11 mouse cellular contexts compared by ENCODE assay signal in genomic region chr5:110797696-110798095, GRCm38 (mm10). TPM values are rescaled to one million over a fixed set of nuclear protein-coding genes. Genes with fewer than 3 reads are reported as not detected.
DNase-seq lines count a peak whose midpoint lies in the region; ATAC-seq and TF ChIP-seq lines count a peak whose summit lies in the region.
"Had no signal": no experiment of that assay in that cellular context is flagged by ENCODE, and none has a peak within 500 bp of the region (broad histone marks: within the 10 kb centered on the region; RNA-seq: fewer than 3 reads in every experiment).

No protein-coding gene starts in this region.

- in situ Hi-C loops in CH12.LX (cut with MboI; ENCODE audit: low pct_ligation_motif_present, low pct_unique_long_range_greater_than_20kb, low sequenced_read_pairs), result no loop called here

- no peak for TF ChIP-seq CTCF in CH12.LX (conservative IDR thresholded peaks at IDR 0.05 in 1 of 2, IDR thresholded peaks at IDR 0.05 in 1 of 2; ENCODE audit: low read depth in 2 of 2, low read length in 2 of 2)

- no peaks in the 10 kb centered on the region for H3K9me3 ChIP-seq in CH12.LX (replicated peaks; ENCODE audit: low read length)
- no peaks in the 10 kb centered on the region for H3K9me3 ChIP-seq in hindbrain, embryonic 13.5 days
- H3K9me3 ChIP-seq: limb, embryonic 13.5 days had no signal

- H3K9ac ChIP-seq in CH12.LX (ENCODE audit: insufficient read depth, low read depth), result no peak overlapping the region
- no peak overlapping the region for H3K9ac ChIP-seq in hindbrain, embryonic 13.5 days
- H3K9ac ChIP-seq: limb, embryonic 13.5 days had no signal

- WGBS in hindbrain, embryonic 13.5 days, result 72% methylated on average over 4 of the region's 4 CpGs

- no peaks in the 10 kb centered on the region for H3K27me3 ChIP-seq in CH12.LX (replicated peaks)
- no peaks in the 10 kb centered on the region for H3K27me3 ChIP-seq in hindbrain, embryonic 13.5 days
- H3K27me3 ChIP-seq: limb, embryonic 13.5 days had no signal

- dilution Hi-C loops in CH12.LX (cut with MboI; ENCODE audit: extremely low pct_ligation_motif_present, extremely low pct_unique_long_range_greater_than_20kb, low sequenced_read_pairs), result no loop called here

- intact Hi-C loops in heart, postnatal 10 days (cut with DNase I), result no loop called here

- peaks cover 5 to 18% of the 10 kb centered on the region in 2 experiments; a peak in 3 of 4 replicates for H3K4me1 ChIP-seq in CH12.LX (ENCODE audit: control insufficient read depth in 1 of 2, insufficient read depth in 2 of 2)
- peaks cover 10% of the 10 kb centered on the region for H3K4me1 ChIP-seq in hindbrain, embryonic 13.5 days (replicated peaks)

- no peak for TF ChIP-seq EP300 in CH12.LX (IDR thresholded peaks at IDR 0.05; ENCODE audit: low read length)

- H3K27ac ChIP-seq in CH12.LX (ENCODE audit: insufficient read depth, low read depth), result no peak overlapping the region
- no peak overlapping the region for H3K27ac ChIP-seq in hindbrain, embryonic 13.5 days
- H3K27ac ChIP-seq: limb, embryonic 13.5 days had no signal

- peak; percentile 46 to 47 for DNase-seq in cerebellum, adult 18-20 months
- DNase-seq in cerebellum, adult 8-10 months, result no peak
- DNase-seq in CH12.LX (ENCODE audit: extremely low read depth), result no peak
- peak; percentile 57 to 62 for DNase-seq in heart, postnatal 10 days
- peak; percentile 77 to 89 for DNase-seq in lung, adult 18-20 months
- no peak for DNase-seq in right cerebral cortex, postnatal 14 days
- no peak for DNase-seq in embryo, embryonic 9.5 days (ENCODE audit: extremely low spot score)

- peaks cover 76 to 98% of the 10 kb centered on the region in 2 experiments for H3K36me3 ChIP-seq in CH12.LX (replicated peaks in 1 of 2; ENCODE audit: control insufficient read depth in 1 of 2, insufficient read depth in 1 of 2, low read length in 1 of 2)
- H3K36me3 ChIP-seq in hindbrain, embryonic 13.5 days, result peaks cover 98% of the 10 kb centered on the region

- no peak overlapping the region for H3K4me2 ChIP-seq in CH12.LX (ENCODE audit: insufficient read depth, low read depth, poor library complexity, severe bottlenecking)
- H3K4me2 ChIP-seq in hindbrain, embryonic 13.5 days, result no peak overlapping the region
- H3K4me2 ChIP-seq: limb, embryonic 13.5 days had no signal

- H3K79me2 ChIP-seq in CH12.LX (replicated peaks; ENCODE audit: control insufficient read depth, extremely low read depth, insufficient read depth, poor library complexity, severe bottlenecking), result no peaks in the 10 kb centered on the region

- no peak for ATAC-seq in hindbrain, embryonic 13.5 days (ENCODE audit: low FRiP score)
- ATAC-seq: hindbrain, embryonic 16.5 days had no signal

- no peak overlapping the region for H3K4me3 ChIP-seq in CH12.LX (replicated peaks in 1 of 3; ENCODE audit: low read depth in 2 of 3, low read length in 2 of 3, poor library complexity in 1 of 3)
- no peak overlapping the region for H3K4me3 ChIP-seq in hindbrain, embryonic 13.5 days
- H3K4me3 ChIP-seq: erythroblast, embryonic 14.5 days; limb, embryonic 13.5 days had no signal

- TF ChIP-seq RAD21 in CH12.LX (IDR thresholded peaks at IDR 0.05; ENCODE audit: low read depth, low read length), result no peak

- TF ChIP-seq POLR2A in CH12.LX (IDR thresholded peaks at IDR 0.05; ENCODE audit: low read depth, low read length), result no peak

TF ChIP-seq in CH12.LX, 34 proteins besides CTCF, POLR2A, EP300 and RAD21:
- TF ChIP-seq E2F4 (IDR thresholded peaks at IDR 0.05; ENCODE audit: insufficient replicate concordance, low read depth, low read length) (no peak), BHLHE40 (IDR thresholded peaks at IDR 0.05; ENCODE audit: low read depth, low read length) (peak; percentile 30; the same call in 1 of the 2 replicates)
TF ChIP-seq in CH12.LX: peak in this region for 1.

RNA-seq across cellular contexts. Expression of gene Ulk1, which starts 12.2 kb away (rescaled TPM):
- total RNA-seq in CH12.LX (2012; rRNA removed), result 6.3 and 8.4 TPM in 2 replicates
- 2.4 and 2.7 TPM in 2 replicates for total RNA-seq in CH12.LX (2014; rRNA removed)
- 10.0 and 13.6 TPM in 2 replicates for polyA plus RNA-seq in CH12.LX (2012; ENCODE audit: insufficient read length, low read depth)
- 10 to 100 TPM; 70.5 to 75.6 TPM for total RNA-seq in heart, postnatal 10 days (2021)
- polyA plus RNA-seq in hindbrain, embryonic 13.5 days (2015; fragmentation: Nextera tagmentation; extraction: Ambion mirVana), result 30.3 and 33.0 TPM in 2 replicates

RNA-seq across cellular contexts. Expression of gene Pus1, which starts 17.2 kb away (rescaled TPM):
- 84.6 and 99.3 TPM in 2 replicates for total RNA-seq in CH12.LX (2012; rRNA removed)
- 54.4 and 59.1 TPM in 2 replicates for total RNA-seq in CH12.LX (2014; rRNA removed)
- 72.4 and 93.1 TPM in 2 replicates for polyA plus RNA-seq in CH12.LX (2012; ENCODE audit: insufficient read length, low read depth)
- 10 to 100 TPM; 19.3 to 23.8 TPM for total RNA-seq in heart, postnatal 10 days (2021)
- 22.3 and 22.5 TPM in 2 replicates for polyA plus RNA-seq in hindbrain, embryonic 13.5 days (2015; fragmentation: Nextera tagmentation; extraction: Ambion mirVana)

RNA-seq across cellular contexts. Expression of gene Ep400, which starts 27.2 kb away (rescaled TPM):
- total RNA-seq in CH12.LX (2012; rRNA removed) (28.6 and 30.9 TPM in 2 replicates), CH12.LX (2014; rRNA removed) (12.1 and 13.3 TPM in 2 replicates)
- 41.1 and 55.8 TPM in 2 replicates for polyA plus RNA-seq in CH12.LX (2012; ENCODE audit: insufficient read length, low read depth)
- total RNA-seq in heart, postnatal 10 days (2021), result 10 to 100 TPM; 53.3 to 58.7 TPM
- 53.4 and 54.8 TPM in 2 replicates for polyA plus RNA-seq in hindbrain, embryonic 13.5 days (2015; fragmentation: Nextera tagmentation; extraction: Ambion mirVana)

RNA-seq across cellular contexts. Expression of gene Hscb, which starts 41.9 kb away (rescaled TPM):
- 39.3 and 59.5 TPM in 2 replicates for total RNA-seq in CH12.LX (2012; rRNA removed)
- 51.9 and 64.0 TPM in 2 replicates for total RNA-seq in CH12.LX (2014; rRNA removed)
- 26.5 and 28.2 TPM in 2 replicates for polyA plus RNA-seq in CH12.LX (2012; ENCODE audit: insufficient read length, low read depth)
- total RNA-seq in heart, postnatal 10 days (2021), result 10 to 100 TPM; 13.7 to 18.9 TPM
- 10.7 and 12.6 TPM in 2 replicates for polyA plus RNA-seq in hindbrain, embryonic 13.5 days (2015; fragmentation: Nextera tagmentation; extraction: Ambion mirVana)

RNA-seq across cellular contexts. Expression of gene Chek2, which starts 42.1 kb away (rescaled TPM):
- 22.5 and 27.6 TPM in 2 replicates for total RNA-seq in CH12.LX (2012; rRNA removed)
- total RNA-seq in CH12.LX (2014; rRNA removed), result 41.6 and 43.8 TPM in 2 replicates
- polyA plus RNA-seq in CH12.LX (2012; ENCODE audit: insufficient read length, low read depth), result 18.7 and 25.0 TPM in 2 replicates
- total RNA-seq in heart, postnatal 10 days (2021), result 1 to 10 TPM; 5.7 to 7.0 TPM
- polyA plus RNA-seq in hindbrain, embryonic 13.5 days (2015; fragmentation: Nextera tagmentation; extraction: Ambion mirVana), result 6.5 and 8.0 TPM in 2 replicates

Comparison
In these comparisons a context has a peak if more than half of its experiments do, and no peak if none do; other contexts are left out.
1. DNase-seq: peak in cerebellum, adult 18-20 months (2 of 2), heart, postnatal 10 days (2 of 2) and lung, adult 18-20 months (2 of 2); none in cerebellum, adult 8-10 months (single experiment), CH12.LX (single experiment), right cerebral cortex, postnatal 14 days (single experiment) and embryo, embryonic 9.5 days (single experiment).
2. RNA of gene Ulk1, which starts 12.2 kb away (total RNA-seq): 70.5 to 75.6 TPM in heart, postnatal 10 days; 2.4 to 8.4 TPM in CH12.LX; every median in the first group is over 4 times any median in the second.